Mouse (Mus musculus): ENCODE data around the gene Serinc2. TPM values are rescaled to one million over a fixed set of nuclear protein-coding genes. Genes with fewer than 3 reads are reported as not detected.

Gene Serinc2
- polyA plus RNA-seq (2015; fragmentation: Nextera tagmentation; extraction: Ambion mirVana) = 29.6 and 39.9 TPM in 2 replicates

GRCm38 (mm10) chr4:130279105-130279504 is at the start of gene Serinc2:
Serinc2 (minus strand) TSS chr4:130279205.
- ATAC-seq = no peak
- no peak within 1 kb of the TSS for H3K4me2 ChIP-seq (ENCODE audit: low read length)
- H3K27ac ChIP-seq (ENCODE audit: low read length) = no peak within 1 kb of the TSS
- H3K27me3 ChIP-seq (ENCODE audit: control insufficient read depth, insufficient read depth, low read depth, low read length) = no peaks in the 10 kb centered on the region
- H3K9ac ChIP-seq (ENCODE audit: low read depth, low read length) = no peak within 1 kb of the TSS
- no peak within 1 kb of the TSS for H3K4me3 ChIP-seq (ENCODE audit: low read depth, low read length)
- H3K9me3 ChIP-seq (replicated peaks; ENCODE audit: control insufficient read depth, low read length, poor library complexity, severe bottlenecking) = no peaks in the 10 kb centered on the region
- H3K36me3 ChIP-seq (ENCODE audit: control insufficient read depth, insufficient read depth, low read length) = no peaks in the 10 kb centered on the region
- H3K4me1 ChIP-seq (ENCODE audit: control insufficient read depth, insufficient read depth, low read length) = peaks cover 8% of the 10 kb centered on the region; the same call in 1 of the 2 replicates
- WGBS = 61% methylated on average over 2 of the region's 2 CpGs

DNA sequence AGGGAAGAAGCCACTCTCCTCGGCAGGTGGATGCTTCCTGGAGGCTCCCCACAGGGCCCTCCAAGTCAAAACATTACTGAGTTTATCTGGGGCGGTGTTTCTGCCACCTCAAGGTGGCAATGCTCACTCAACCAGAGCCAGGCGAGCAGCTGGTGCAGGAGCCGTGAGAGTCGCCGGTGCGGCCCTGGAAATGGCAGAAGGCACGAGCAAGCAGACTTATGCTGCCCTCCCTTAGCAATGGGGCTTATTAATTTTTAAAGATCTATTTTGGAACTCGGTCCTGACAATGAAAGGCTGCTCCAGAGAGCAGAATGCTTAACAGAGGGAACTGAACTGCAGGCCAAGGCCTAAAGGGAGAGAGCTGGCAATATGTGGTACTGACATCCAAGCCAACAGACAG is 48.4 kb upstream of the Serinc2 start:
- H3K4me2 ChIP-seq (ENCODE audit: low read length) = no peak overlapping the region
- no peaks in the 10 kb centered on the region for H3K27me3 ChIP-seq (ENCODE audit: control insufficient read depth, insufficient read depth, low read depth, low read length)
- H3K36me3 ChIP-seq (ENCODE audit: control insufficient read depth, insufficient read depth, low read length) = peaks cover 22% of the 10 kb centered on the region
- no peaks in the 10 kb centered on the region for H3K9me3 ChIP-seq (replicated peaks; ENCODE audit: control insufficient read depth, low read length, poor library complexity, severe bottlenecking)
- ATAC-seq = no peak
- H3K9ac ChIP-seq (ENCODE audit: low read depth, low read length) = no peak overlapping the region
- no peak overlapping the region for H3K4me3 ChIP-seq (ENCODE audit: low read depth, low read length)
- 83% methylated on average over 9 of the region's 9 CpGs for WGBS
- no peak overlapping the region for H3K27ac ChIP-seq (ENCODE audit: low read length)
- no peaks in the 10 kb centered on the region for H3K4me1 ChIP-seq (ENCODE audit: control insufficient read depth, insufficient read depth, low read length)

DNA sequence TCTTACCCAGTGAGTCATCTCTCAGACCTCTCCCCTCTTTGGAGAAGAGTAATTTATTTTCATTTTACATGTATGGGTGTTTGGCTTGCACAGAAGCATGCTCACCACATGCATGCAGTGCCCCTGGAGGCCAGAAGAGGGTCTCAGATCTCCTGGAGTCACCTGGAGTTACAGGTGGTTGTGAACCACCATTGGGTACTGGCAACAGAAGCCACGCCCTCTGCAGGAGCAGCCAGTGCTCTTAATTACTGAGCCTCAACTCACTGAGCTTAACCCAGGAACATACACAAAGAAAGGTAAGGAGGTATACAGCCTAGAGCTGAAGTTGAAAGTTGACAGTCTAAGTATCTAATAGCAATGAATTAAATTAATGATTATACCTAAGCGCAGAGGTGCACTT is 46.4 kb upstream of the Serinc2 start:
- H3K4me3 ChIP-seq (ENCODE audit: low read depth, low read length) = no peak overlapping the region
- peaks cover 23% of the 10 kb centered on the region for H3K36me3 ChIP-seq (ENCODE audit: control insufficient read depth, insufficient read depth, low read length)
- WGBS = 91% methylated on average over 2 of the region's 2 CpGs
- no peak overlapping the region for H3K27ac ChIP-seq (ENCODE audit: low read length)
- no peaks in the 10 kb centered on the region for H3K27me3 ChIP-seq (ENCODE audit: control insufficient read depth, insufficient read depth, low read depth, low read length)
- no peak overlapping the region for H3K4me2 ChIP-seq (ENCODE audit: low read length)
- H3K9ac ChIP-seq (ENCODE audit: low read depth, low read length) = no peak overlapping the region
- no peaks in the 10 kb centered on the region for H3K9me3 ChIP-seq (replicated peaks; ENCODE audit: control insufficient read depth, low read length, poor library complexity, severe bottlenecking)
- ATAC-seq = no peak
- H3K4me1 ChIP-seq (ENCODE audit: control insufficient read depth, insufficient read depth, low read length) = no peaks in the 10 kb centered on the region

GRCm38 (mm10) chr4:130323607-130324006 is 44.6 kb upstream of the Serinc2 start:
- no peak for ATAC-seq

GRCm38 (mm10) chr4:130323165-130323564 is 44.2 kb upstream of the Serinc2 start:
- Histone ChIP-seq H3K27me3 (ENCODE audit: control insufficient read depth, insufficient read depth, low read depth, low read length) (no peaks in the 10 kb centered on the region), H3K4me2 (ENCODE audit: low read length) (no peak overlapping the region), H3K4me1 (ENCODE audit: control insufficient read depth, insufficient read depth, low read length) (no peaks in the 10 kb centered on the region), H3K9me3 (replicated peaks; ENCODE audit: control insufficient read depth, low read length, poor library complexity, severe bottlenecking) (no peaks in the 10 kb centered on the region), H3K27ac (ENCODE audit: low read length) (no peak overlapping the region), H3K36me3 (ENCODE audit: control insufficient read depth, insufficient read depth, low read length) (peaks cover 29% of the 10 kb centered on the region), H3K4me3 (ENCODE audit: low read depth, low read length) (no peak overlapping the region), H3K9ac (ENCODE audit: low read depth, low read length) (no peak overlapping the region)
- no peak for ATAC-seq
- WGBS = 88% methylated on average over 1 of the region's 1 CpGs

More at GRCm38 (mm10) chr4:130323607-130324006, 44.6 kb upstream of the Serinc2 start:
- Histone ChIP-seq H3K9ac (ENCODE audit: low read depth, low read length) (no peak overlapping the region), H3K27me3 (ENCODE audit: control insufficient read depth, insufficient read depth, low read depth, low read length) (no peaks in the 10 kb centered on the region), H3K4me2 (ENCODE audit: low read length) (no peak overlapping the region), H3K27ac (ENCODE audit: low read length) (no peak overlapping the region), H3K36me3 (ENCODE audit: control insufficient read depth, insufficient read depth, low read length) (peaks cover 28% of the 10 kb centered on the region), H3K4me1 (ENCODE audit: control insufficient read depth, insufficient read depth, low read length) (no peaks in the 10 kb centered on the region), H3K4me3 (ENCODE audit: low read depth, low read length) (no peak overlapping the region), H3K9me3 (replicated peaks; ENCODE audit: control insufficient read depth, low read length, poor library complexity, severe bottlenecking) (no peaks in the 10 kb centered on the region)
- WGBS = 88% methylated on average over 5 of the region's 5 CpGs

DNA sequence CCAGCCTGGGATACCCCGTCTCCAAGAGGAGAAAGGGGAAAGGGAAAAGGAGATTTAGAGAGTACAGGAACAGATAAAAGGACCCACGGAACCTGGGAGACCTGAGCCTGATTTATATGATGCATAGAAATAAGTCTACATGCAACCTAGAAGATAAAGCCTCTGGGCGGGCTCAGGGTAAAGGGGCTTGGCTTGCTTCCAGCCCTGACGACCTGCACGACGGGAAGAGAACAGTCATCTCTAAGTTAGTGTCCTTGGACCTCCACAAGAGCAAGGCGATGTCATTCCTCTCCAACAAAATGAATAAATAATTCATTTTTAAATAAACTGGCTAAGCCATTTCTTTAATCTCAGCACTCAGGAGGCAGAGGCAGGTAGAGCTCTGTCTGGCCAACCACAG is 43.6 kb upstream of the Serinc2 start:
- H3K27ac ChIP-seq (ENCODE audit: low read length) = no peak overlapping the region
- H3K36me3 ChIP-seq (ENCODE audit: control insufficient read depth, insufficient read depth, low read length) = peaks cover 29% of the 10 kb centered on the region
- H3K4me2 ChIP-seq (ENCODE audit: low read length) = no peak overlapping the region
- no peaks in the 10 kb centered on the region for H3K27me3 ChIP-seq (ENCODE audit: control insufficient read depth, insufficient read depth, low read depth, low read length)
- no peaks in the 10 kb centered on the region for H3K4me1 ChIP-seq (ENCODE audit: control insufficient read depth, insufficient read depth, low read length)
- H3K9ac ChIP-seq (ENCODE audit: low read depth, low read length) = no peak overlapping the region
- H3K4me3 ChIP-seq (ENCODE audit: low read depth, low read length) = no peak overlapping the region
- no peaks in the 10 kb centered on the region for H3K9me3 ChIP-seq (replicated peaks; ENCODE audit: control insufficient read depth, low read length, poor library complexity, severe bottlenecking)
- WGBS = 84% methylated on average over 7 of the region's 7 CpGs
- ATAC-seq = no peak

DNA sequence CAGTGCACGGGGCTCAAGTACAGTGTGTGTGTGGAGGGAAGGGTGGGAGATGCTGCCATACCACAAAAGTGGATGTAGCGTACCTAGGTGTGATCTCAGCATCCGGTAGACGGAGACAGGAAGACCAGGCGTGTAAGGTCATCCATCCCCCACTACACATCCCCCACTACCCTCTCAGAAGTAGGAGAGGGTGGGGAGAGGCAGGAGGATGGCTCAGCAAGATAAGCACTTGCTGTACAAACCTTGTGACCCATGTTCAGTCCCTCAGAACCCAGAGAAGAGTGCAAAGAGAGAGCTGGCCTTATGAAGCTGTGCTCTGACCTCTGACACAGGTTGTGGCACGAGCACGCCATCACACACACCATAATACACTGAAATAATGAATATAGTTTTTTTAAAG is 42.6 kb upstream of the Serinc2 start:
- Histone ChIP-seq H3K27me3 (ENCODE audit: control insufficient read depth, insufficient read depth, low read depth, low read length) (no peaks in the 10 kb centered on the region), H3K9ac (ENCODE audit: low read depth, low read length) (no peak overlapping the region), H3K4me1 (ENCODE audit: control insufficient read depth, insufficient read depth, low read length) (no peaks in the 10 kb centered on the region), H3K36me3 (ENCODE audit: control insufficient read depth, insufficient read depth, low read length) (peaks cover 25% of the 10 kb centered on the region), H3K4me3 (ENCODE audit: low read depth, low read length) (no peak overlapping the region), H3K9me3 (replicated peaks; ENCODE audit: control insufficient read depth, low read length, poor library complexity, severe bottlenecking) (no peaks in the 10 kb centered on the region), H3K4me2 (ENCODE audit: low read length) (no peak overlapping the region), H3K27ac (ENCODE audit: low read length) (no peak overlapping the region)
- ATAC-seq = no peak
- WGBS = 92% methylated on average over 7 of the region's 7 CpGs

- ATAC-seq = no peak
- no peak overlapping the region for H3K4me3 ChIP-seq (ENCODE audit: low read depth, low read length)
- no peak overlapping the region for H3K27ac ChIP-seq (ENCODE audit: low read length)
- no peaks in the 10 kb centered on the region for H3K27me3 ChIP-seq (ENCODE audit: control insufficient read depth, insufficient read depth, low read depth, low read length)
- no peak overlapping the region for H3K4me2 ChIP-seq (ENCODE audit: low read length)
- H3K4me1 ChIP-seq (ENCODE audit: control insufficient read depth, insufficient read depth, low read length) = no peaks in the 10 kb centered on the region
- H3K9ac ChIP-seq (ENCODE audit: low read depth, low read length) = no peak overlapping the region
- WGBS = 83% methylated on average over 7 of the region's 7 CpGs
- H3K36me3 ChIP-seq (ENCODE audit: control insufficient read depth, insufficient read depth, low read length) = peaks cover 20% of the 10 kb centered on the region
- no peaks in the 10 kb centered on the region for H3K9me3 ChIP-seq (replicated peaks; ENCODE audit: control insufficient read depth, low read length, poor library complexity, severe bottlenecking)
Measured at GRCm38 (mm10) chr4:130319564-130319963, 40.6 kb upstream of the Serinc2 start.

DNA sequence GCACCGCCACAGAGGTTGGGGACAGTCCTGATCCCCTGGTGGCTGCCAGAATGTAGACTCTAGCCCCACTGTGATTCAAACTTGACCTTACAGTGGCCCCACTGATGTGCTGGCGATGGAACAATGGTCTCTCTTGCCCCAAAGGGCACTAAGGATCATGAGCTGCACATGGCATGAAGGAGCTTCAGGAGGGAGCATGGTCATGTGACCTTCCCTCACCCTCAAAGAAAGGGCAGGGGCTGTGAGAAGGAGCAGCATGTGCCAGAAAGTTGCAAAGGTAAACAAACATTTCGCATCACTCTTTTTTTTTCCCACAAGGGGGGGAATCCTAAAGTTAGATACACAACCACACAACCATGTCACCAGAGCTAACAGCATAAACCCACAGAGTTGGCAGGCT is 39.1 kb upstream of the Serinc2 start:
- no peak overlapping the region for H3K4me3 ChIP-seq (ENCODE audit: low read depth, low read length)
- no peak for ATAC-seq
- no peaks in the 10 kb centered on the region for H3K4me1 ChIP-seq (ENCODE audit: control insufficient read depth, insufficient read depth, low read length)
- no peak overlapping the region for H3K4me2 ChIP-seq (ENCODE audit: low read length)
- no peak overlapping the region for H3K27ac ChIP-seq (ENCODE audit: low read length)
- no peaks in the 10 kb centered on the region for H3K9me3 ChIP-seq (replicated peaks; ENCODE audit: control insufficient read depth, low read length, poor library complexity, severe bottlenecking)
- no peaks in the 10 kb centered on the region for H3K27me3 ChIP-seq (ENCODE audit: control insufficient read depth, insufficient read depth, low read depth, low read length)
- no peak overlapping the region for H3K9ac ChIP-seq (ENCODE audit: low read depth, low read length)
- H3K36me3 ChIP-seq (ENCODE audit: control insufficient read depth, insufficient read depth, low read length) = peaks cover 15% of the 10 kb centered on the region
- 71% methylated on average over 3 of the region's 3 CpGs for WGBS

Data from midbrain, embryonic 16.5 days (tissue).